Mouse (Mus musculus): Measurements from ENCODE around the gene Rps6ka5. TPM values are rescaled to one million over a fixed set of nuclear protein-coding genes. Genes with fewer than 3 reads are reported as not detected.

The Rps6ka5 gene
- total RNA-seq, 2 experiments from 2014 or later: 23.6 to 27.0 TPM

DNA sequence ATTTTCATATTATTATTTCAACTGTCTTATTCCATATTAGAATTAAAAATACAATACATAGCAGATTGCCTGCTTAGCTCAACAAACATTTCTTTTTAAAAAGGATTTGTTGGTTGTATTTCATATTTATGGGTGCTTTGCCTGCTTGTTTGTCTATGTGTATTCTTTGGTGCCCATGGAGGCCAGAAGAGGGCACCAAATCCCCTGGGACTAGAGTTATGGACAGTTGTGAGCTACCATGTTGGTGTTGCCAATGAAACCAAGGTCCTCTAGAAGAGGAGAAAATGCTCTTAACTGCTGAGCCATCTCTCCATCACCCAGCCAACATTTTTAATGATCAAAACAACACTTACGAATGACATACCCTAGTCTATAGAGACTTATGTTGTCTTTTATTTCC, 120.0 kb downstream of the Rps6ka5 start:
- peak in 1 of 2 experiments; percentile 22 for DNase-seq (ENCODE audit: low spot score in 2 of 2)

DNA sequence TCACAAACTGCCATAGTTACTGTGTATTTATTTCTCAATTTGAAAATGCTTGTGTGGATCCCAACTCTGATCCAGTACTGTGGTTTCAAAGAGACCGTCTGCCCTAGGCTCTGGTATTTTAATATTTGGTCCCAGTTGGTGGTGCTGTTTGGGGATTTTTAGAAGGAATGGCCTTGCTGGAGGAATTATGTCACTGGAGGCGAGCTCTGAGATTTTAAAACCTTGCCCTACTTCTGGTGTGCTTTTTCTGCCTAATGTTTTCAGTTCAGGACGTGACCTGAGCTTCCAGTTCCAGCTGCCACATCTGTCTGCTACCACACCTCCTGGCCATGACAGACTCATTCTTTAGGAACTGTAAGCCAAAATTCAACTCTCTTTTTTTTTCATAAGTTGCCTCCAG, 121.2 kb downstream of the Rps6ka5 start:
- DNase-seq (ENCODE audit: low spot score in 2 of 2): no peak

DNA sequence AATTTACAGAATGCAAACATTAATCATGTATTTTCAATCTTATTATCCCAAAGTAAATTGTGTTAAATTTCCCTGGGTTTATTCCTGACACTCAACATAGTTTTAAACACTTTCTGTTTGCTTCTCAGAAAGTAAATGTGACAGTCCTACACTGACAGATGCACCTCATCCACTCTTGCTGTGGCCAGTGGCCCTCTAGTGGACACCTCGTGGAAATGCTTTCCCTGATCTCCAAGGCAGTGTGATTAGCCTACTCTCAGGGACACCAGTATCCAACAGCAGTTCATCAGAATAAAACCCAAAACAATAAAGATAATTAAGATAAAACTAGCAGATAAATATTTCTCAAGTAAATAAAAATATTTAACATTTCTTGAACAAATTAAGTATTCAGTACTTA, 122.2 kb downstream of the Rps6ka5 start:
- peak in 1 of 2 experiments; percentile 55 for DNase-seq (ENCODE audit: low spot score in 2 of 2)

DNA sequence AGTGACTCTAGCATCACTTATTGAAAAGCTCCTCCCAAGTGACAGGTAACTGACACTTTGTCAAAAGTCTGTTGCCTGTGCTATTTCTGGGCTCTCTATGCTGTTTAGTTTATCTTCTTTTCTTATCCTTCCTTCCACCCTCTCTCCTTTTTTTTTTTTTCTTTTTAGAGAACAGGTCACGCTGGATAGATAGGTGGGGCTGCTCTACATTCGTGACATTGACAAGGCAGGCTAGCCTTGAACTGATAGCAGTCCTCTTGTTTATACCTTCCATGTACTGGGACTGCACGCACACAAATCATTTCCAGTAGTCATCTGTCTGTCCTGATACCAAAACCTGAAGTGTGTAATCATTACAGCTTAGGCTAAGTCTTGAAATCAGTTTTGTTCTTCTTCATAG, 132.1 kb downstream of the Rps6ka5 start:
- DNase-seq (ENCODE audit: low spot score in 2 of 2): no peak

DNA sequence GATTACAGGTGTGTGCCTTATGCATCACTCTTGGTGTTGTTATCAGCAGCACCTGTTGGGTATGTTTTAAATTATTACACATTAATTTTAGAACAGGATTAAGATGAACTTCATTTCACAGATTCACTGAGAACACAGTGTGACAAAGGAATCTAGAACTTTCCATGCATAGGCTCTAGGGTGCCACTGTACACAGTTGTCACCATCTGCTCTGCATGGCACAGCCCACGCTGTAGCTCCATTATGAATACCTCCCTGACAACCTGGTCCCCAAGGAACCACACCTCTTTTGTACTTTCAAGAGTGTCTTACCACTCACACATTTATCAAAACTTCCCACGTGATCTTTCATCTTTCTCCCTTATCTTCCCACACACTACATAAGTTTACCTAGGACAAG, 140.2 kb downstream of the Rps6ka5 start:
- no peak for DNase-seq (ENCODE audit: low spot score in 2 of 2)

DNA sequence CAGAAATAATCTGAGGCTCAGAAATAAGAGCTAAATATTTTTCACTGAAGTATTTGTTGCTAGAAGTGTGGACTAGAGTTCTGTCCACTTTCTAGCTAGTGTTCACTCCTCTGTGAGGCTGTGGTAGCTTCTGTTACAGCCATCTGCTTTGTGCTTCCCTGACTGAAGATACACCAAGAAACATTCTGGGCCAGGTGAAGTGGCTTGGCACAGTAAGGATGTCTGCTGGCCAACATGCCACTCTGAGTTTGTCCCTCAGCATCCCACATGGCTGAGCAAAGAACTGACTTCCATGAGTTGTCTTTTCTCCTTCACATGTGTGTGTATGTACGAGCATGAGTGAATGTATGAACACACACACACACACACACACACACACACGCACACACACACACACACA, 147.6 kb downstream of the Rps6ka5 start:
- no peak for DNase-seq (ENCODE audit: low spot score in 2 of 2)

DNA sequence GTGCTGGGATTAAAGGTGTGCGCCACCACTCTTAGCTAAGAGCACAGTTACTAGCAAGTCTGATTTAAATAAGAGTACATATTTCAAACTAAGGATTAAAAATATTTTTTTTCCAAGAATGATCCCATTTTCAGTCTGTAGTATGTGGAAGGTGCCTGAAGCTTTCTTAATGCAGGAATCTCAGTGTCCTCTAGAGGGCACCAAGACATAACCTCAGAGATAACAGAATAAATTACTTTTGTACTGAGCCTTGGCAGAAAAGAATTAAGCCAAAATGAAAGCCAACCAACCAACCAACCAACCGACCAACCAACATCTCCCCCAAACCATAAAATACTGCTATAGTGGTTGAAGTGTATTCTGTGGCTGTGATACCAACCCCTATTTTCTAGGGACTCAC, 148.5 kb downstream of the Rps6ka5 start:
- DNase-seq (ENCODE audit: low spot score in 2 of 2): peak in 1 of 2 experiments; percentile 87

DNA sequence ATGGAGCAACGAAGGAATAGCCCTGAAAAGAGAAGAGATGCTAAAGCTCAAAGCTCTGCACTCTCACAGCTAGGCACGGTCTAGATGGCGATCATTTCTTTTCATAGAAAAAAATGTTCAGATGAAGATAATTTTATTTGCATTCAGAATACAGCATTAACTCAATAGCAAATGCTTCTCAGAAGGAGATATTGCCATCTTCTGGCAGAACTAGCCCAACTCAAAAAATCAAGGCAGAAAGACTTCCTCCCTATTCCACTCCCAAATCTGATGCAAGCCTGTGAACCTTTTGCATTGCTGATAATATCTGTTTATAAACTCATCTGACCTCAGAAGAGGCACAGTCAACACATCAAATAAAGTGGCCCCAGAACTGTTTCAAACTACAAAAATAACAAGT, 151.0 kb downstream of the Rps6ka5 start:
- peak in 1 of 2 experiments; percentile 54 for DNase-seq (ENCODE audit: low spot score in 2 of 2)

DNA sequence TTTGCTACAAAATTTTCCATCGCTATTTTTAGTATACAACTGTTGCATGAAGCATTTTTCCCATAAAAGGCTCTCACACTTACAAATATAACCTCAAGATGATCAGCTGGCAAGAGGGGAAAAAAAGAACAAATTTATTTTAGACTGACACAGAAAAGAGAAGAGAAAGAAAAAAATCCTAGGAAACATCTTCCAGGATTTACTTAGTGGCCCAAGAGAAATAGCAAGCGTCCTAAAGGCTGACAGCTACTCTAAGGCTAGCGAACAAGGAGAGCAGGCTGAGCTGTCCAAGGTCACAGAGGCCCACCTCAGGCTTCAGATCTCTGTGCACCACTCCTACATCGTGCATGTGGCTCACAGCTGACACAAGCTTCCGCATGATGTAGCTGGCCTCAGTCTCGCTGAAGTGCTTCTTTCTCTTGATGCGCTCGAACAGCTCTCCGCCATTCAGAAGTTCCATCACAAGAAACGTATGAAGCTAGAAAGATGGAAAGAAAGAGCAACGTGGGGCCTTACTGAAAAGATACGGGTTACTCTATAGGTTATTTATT, 156.2 kb downstream of the Rps6ka5 start:
- peak in 1 of 2 experiments; percentile 14 for DNase-seq (ENCODE audit: low spot score in 2 of 2)

DNA sequence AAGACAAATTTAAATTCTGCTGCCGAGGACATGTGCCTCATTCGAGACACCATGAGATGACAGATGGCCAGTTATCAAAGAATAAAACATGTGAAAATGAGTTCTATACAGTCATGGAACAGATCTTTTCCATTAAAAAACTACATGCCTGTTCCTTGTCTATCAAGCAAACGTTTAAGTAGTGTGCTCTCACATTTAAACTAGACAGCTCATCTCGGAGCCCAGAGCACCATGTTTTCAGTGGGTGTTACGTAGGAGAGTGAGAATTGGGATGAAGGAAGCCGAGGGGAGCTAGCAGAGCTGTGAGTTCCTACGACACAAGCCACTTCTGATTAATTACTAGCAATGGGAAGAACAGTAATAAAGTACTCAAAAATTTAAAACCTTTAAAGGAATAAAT, 158.0 kb downstream of the Rps6ka5 start:
- peak; percentile 70 to 87 for DNase-seq (ENCODE audit: low spot score in 2 of 2)

DNA sequence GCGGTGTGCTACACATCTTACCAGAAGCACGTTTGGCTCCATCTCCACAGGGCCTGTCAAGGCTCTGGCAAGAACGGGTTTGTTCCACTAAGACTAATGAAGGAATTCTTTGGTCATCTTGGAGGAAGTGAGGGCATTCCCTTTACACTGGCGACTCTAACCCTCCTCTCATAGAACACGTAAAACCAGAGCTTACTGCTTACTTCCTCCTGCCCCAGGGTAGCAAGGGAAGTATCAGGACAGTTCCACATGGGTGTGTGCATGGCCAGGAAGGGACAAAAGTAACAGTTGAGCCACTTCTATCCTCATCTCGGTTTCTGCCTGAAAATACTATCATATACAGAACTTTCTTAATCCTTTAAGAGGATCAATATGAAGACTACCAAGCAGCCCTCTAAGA, 158.7 kb downstream of the Rps6ka5 start:
- no peak for DNase-seq (ENCODE audit: low spot score in 2 of 2)

DNA sequence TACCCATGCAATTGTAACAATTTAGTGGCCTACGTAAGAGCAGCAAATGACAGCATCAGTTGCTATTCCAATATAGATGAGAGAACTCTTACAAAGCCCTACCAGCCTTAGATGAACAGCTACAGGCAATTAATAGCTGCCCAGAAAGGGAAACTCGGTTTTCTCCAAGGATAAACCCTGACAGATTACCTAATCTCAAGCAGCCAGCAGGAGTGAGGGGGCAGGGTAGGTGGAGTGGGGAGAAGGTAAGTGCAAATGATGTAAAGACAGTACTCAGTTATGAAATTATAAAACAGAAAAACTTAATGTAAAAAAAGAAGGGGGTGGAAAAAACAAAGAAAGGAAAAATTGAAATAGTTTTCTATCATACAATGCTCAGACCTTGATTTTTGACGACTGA, 159.2 kb downstream of the Rps6ka5 start:
- DNase-seq (ENCODE audit: low spot score in 2 of 2): no peak

DNA sequence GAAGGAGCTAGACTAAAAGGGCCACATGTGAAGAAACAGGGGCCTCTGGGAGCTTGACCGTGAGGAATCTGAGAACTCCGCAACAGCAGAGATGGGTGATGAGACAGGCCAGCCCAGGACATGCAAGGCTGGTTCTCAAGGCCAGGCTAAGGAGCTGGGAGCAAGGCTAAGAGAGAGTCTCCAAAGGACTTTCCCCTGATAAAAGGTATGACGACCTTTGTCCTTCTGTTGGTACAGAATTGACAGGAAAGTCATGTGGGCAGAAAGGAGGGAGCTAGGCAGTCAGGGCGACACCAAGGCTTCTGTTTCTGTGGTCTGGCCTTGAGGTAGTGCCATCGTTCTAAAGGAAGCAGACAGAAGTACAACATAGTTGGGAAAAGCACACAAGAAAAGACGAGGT, 173.1 kb downstream of the Rps6ka5 start:
- DNase-seq (ENCODE audit: low spot score in 2 of 2): no peak

DNA sequence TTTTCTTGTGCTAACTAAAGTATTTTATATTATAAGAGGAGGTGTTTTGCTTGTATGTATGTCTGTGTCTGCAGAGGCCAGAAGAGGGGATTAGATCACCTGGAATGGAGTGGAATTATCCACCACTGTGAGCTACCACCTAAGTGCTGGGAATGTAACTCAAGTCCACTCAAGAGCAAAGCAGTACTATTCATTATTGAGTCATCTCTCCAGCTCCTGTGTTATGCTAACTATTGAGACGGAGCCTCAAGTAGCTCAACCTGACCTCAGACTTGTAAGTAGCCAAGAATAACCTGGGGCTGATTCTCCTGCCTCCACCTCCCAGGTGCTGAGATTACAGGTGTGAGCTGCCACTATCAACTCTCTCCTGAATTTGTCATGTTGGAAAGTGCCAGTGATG, 174.8 kb downstream of the Rps6ka5 start:
- DNase-seq (ENCODE audit: low spot score in 2 of 2): no peak

DNA sequence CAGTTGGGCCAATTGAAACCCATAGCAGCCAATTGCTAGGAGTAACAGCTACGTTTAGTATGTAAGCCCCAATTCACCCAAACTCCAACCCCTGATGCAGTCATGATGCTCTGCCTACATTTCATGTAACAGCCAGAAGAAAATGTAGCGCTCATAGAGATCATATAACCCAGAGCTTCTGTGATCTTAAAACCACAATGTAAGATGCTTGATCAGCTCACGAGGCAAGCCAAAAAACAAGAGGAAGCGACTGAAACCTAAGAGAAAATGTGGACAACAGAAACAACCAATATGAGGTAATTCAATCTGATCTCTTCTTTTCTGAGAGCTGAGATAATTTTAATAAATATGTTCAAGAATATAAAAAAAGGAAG, 182.6 kb downstream of the Rps6ka5 start:
- no peak for DNase-seq (ENCODE audit: low spot score in 2 of 2)

DNA sequence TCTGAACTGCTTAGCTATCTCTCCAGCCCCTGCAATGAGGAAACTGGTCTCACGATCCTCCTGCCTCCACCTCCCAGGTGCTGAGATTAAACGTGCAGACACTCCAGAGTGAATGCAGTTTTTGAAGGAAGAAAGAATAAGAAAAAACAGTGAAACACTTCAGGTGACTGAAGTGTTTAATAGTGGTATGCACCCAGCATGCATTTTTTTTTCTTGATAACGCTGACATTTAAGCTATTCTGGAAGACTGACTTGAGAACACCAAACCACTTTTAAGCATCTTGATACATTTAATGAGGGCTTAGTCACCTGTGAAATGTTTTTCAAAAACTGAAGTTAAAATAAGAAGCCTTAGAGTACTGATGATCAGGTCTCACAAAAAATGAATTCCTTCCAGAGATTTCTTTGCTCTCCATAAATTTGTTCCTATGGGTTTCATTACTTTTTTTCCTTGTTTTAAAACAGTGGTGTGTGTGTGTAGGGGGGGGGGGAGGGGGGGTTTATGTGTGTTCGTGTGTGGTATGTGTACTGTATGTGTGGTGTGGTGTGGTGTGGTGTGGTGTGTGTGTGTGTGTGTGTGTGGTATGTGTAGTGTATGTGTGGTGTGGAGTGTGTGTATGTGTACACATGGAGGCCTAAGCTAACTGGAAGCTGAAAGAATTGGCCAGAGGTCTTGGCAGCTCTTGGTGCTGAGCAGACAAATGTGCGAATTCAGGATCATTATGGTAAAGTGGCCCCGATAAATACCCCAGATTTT, 183.2 kb downstream of the Rps6ka5 start:
- DNase-seq (ENCODE audit: low spot score in 2 of 2): no peak

DNA sequence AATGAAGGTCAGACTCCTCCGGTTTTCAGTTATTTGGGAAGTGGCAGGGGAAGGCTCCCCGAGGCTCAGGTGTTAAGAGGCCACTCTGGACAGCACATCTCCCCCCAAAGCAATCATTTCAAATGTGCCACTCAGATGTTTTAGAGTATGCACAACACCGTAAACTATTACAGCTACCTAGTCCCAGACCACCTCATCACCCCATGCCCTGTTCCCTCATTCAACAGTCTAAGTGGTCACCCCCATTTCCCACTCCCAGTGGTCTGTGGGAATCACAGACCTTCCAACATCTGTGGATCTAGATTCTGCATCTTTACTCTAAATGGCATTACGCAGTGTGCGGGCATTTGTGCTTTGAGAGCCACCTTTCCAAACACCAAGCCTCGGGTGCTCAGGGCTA, 184.3 kb downstream of the Rps6ka5 start:
- DNase-seq (ENCODE audit: low spot score in 2 of 2): no peak

DNA sequence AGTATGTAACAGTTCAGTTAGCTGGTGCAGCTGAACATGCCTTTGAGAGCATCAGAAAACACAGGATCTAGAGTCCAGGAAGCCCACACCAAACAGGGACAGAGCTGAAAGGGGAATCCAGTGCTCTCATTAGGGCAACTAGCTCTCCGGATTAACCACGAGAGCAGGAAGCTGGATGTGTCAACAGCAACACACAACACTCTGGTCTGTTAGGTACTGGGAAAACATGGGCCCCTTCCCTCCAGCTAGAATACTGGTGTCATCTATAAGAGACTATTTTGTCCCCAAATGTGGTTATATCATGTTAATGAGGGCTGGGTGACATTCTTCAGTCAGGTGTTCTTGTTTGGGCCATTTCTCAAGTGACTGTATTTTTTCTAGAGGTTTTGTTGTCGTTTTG, 184.7 kb downstream of the Rps6ka5 start:
- DNase-seq (ENCODE audit: low spot score in 2 of 2): no peak

DNA sequence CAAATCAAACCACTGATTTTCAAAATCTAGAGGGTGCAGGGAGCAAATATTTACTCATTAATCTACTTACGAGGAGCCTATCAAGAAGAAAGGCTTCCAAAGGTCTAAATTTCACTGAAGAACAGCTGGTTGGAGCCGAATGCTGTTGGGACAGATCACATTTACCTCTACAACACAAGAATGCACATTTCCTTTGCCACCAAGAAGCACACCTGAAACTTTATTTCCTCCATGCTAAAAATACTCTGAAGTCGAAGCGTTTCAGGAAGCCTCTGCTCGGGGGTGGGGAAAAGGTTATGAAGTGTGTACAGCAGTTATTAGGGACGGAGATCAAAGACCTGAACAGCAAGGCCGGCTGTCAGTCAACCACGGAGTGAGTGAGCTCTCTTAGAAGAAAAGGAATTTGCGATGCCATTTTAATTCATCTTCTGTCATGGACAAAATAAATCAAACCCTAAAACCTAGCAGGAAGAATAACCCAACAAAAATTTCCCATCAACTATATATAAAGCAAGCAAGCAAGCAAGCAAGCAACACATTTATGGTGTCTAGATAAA, 187.5 kb downstream of the Rps6ka5 start:
- DNase-seq (ENCODE audit: low spot score in 2 of 2): no peak

DNA sequence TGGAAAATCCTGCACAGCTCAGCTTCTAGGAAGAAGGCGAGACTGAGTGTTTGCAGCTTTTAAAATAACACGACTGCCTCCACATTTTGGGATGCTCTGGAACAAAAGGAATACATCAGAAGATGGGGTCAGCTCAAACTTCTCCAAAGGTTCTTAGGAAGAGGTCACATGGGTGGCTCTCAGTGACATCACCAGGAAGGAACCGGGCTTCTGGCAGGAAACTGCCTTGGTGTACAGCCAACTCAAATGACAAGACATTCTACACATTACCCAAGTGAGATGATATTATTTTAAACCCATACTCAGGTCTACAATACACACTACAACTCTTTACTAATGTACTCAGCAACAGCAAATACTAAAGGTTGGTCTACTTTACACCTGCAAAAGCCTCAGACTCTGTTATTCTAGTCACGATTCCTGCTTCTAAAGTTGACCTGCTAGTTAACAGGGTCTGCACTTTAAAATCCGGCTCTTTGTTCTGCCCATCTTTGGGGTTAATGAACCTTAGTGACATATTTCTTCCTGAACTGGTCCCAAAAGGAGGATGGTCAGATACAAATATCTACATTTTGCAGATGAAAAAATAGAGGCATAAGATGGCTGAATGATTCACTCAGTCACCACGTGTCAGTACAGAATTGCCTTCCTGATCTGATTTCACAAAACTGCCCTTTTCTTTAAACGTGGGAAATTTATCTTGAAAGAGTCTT, 188.2 kb downstream of the Rps6ka5 start:
- no peak for DNase-seq (ENCODE audit: low spot score in 2 of 2)

DNA sequence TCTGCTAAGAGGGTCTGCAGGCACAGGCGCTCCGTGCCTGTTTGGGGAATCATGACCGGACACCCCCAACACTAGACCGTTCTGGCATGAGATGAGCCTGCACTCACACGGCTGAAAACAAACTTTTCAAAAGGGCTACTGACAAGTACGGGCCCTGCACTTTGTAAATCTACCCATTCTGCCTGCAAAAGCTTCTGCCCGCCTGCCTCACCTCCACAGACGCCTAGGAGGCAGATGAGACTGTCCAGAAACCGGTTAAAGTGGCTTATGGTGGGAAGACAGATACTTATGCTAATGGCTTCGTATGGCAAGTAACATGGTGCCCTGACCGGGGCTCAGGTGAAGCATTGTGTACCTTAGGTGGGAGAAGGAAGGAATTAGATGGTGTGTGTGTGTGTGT, 189.7 kb downstream of the Rps6ka5 start:
- no peak for DNase-seq (ENCODE audit: low spot score in 2 of 2)

DNA sequence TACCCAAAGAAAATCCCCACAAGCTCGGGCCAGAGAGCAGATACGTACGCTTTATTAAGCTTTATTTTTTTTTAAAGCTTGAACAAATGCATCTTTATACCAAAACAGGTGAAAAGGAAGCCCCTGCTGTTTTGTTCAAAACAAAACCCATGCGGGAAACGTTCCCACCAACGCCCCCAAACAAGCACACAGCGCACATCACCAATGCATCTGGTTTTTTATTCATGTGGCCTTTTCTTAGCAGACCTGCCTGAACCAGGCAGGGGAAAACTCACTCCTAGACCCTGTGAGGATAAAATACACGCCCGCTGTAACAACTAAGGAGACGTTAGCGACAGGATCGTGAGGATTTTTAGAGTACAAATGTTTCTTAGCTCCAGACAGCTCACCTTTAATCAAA, 191.8 kb downstream of the Rps6ka5 start:
- no peak for DNase-seq (ENCODE audit: low spot score in 2 of 2)

Measured in layer of hippocampus, adult 18-20 months (tissue).